Mouse (Mus musculus) intestine, embryonic 14.5 days (tissue): ENCODE measurements around the gene Actr3. TPM values are rescaled to one million over a fixed set of nuclear protein-coding genes. Genes with fewer than 3 reads are reported as not detected.
"Not testable (repeated sequence)": the region's sequence is repeated elsewhere in the genome, so short reads cannot be mapped to it uniquely, and the experiment has no call there.

ENCODE experiments used
- ATAC-seq: fragments of 200-750 bp; cut with Nextera tagmentation; replicated peaks from 2 replicates; pipeline ENCODE4 v1.8.0; 2017; ENCODE audit warnings: low read depth, moderate number of reproducible peaks, moderate TSS enrichment, moderate library complexity; ENCODE audit not compliant: low FRiP score, low TSS enrichment
- DNase-seq: peaks from one replicate; pipeline ENCODE4 v3.0.0-alpha.2; 2018; ENCODE audit warnings: low spot score
- H3K27ac ChIP-seq: fragments of 300-500 bp; sonication (generic); 2 replicates; pipeline ENCODE4 v1.5.1; 2014; ENCODE audit warnings: low read depth, mild to moderate bottlenecking, control low read depth
- H3K27me3 ChIP-seq: fragments of 300-500 bp; sonication (generic); replicated peaks from 2 replicates; pipeline ENCODE4 v1.6.1; 2014; ENCODE audit warnings: low read length, control low read depth; ENCODE audit not compliant: control insufficient read depth, insufficient read depth
- H3K36me3 ChIP-seq: fragments of 300-500 bp; sonication (generic); 2 replicates; pipeline ENCODE4 v1.6.1; 2014; ENCODE audit warnings: low read length, control low read depth; ENCODE audit not compliant: control insufficient read depth, insufficient read depth
- H3K4me1 ChIP-seq: fragments of 300-500 bp; sonication (generic); replicated peaks from 2 replicates; pipeline ENCODE4 v1.6.1; 2014; ENCODE audit warnings: low read length, control low read depth, mixed read lengths; ENCODE audit not compliant: control insufficient read depth, insufficient read depth
- H3K4me2 ChIP-seq: fragments of 300-500 bp; sonication (generic); 2 replicates; pipeline ENCODE4 v1.6.1; 2014; ENCODE audit warnings: low read length
- H3K4me3 ChIP-seq: fragments of 300-500 bp; sonication (generic); 2 replicates; pipeline ENCODE4 v1.5.1; 2014; ENCODE audit warnings: low read depth, low read length, control low read depth, mixed read lengths
- H3K9ac ChIP-seq: fragments of 300-500 bp; sonication (generic); 2 replicates; pipeline ENCODE4 v1.6.1; 2014; ENCODE audit warnings: mild to moderate bottlenecking, low read length
- H3K9me3 ChIP-seq: fragments of 300-500 bp; sonication (generic); 2 replicates; pipeline ENCODE4 v1.6.1; 2016; ENCODE audit warnings: low read length, control low read depth; ENCODE audit not compliant: control insufficient read depth
- WGBS: fragments of 180-500 bp; shearing (Covaris S2); extraction: QIAGEN DNeasy Blood & Tissue Kit; methylation state at CpG from one replicate; pipeline ENCODE4 v1.1.7; 2014; 5-methylcytosine and 5-hydroxymethylcytosine counted together
- polyA plus RNA-seq: library from polyadenylated mRNA; unstranded; fragments of >200 nt; fragmentation: Nextera tagmentation; extraction: Ambion mirVana; gene quantifications from 2 replicates; pipeline ENCODE4 v1.2.1, GENCODE M21; 2014

Actr3 gene
- polyA plus RNA-seq, 1 experiment from 2014 or later = 349 TPM

DNA sequence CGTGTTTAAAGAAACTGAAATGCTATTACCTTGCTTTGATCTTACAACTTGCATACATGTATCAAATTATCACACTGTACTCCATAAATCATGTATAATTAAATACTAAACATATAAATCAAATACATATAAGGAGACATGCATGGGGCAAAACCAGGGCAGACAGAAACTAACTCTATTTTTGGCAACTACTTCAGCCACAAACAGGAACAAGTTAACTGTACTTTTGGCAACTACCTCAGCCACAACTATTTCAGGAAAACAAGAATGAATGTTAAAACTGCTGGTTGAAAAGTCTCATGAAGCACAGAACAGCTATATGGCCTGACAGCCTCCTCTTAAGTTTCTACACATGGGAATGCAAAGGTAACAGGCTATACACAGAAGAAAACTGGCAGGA lies 40.1 kb downstream of the Actr3 start:
- no peaks in the 10 kb centered on the region for H3K27me3 ChIP-seq
- ATAC-seq (no peak), DNase-seq (no peak)
- H3K27ac ChIP-seq = no peak overlapping the region
- H3K9ac ChIP-seq = no peak overlapping the region
- no peak overlapping the region for H3K4me2 ChIP-seq
- 91% methylated on average over 1 of the region's 1 CpGs for WGBS
- no peaks in the 10 kb centered on the region for H3K4me1 ChIP-seq
- no peak overlapping the region for H3K4me3 ChIP-seq
- H3K36me3 ChIP-seq = peaks cover 83% of the 10 kb centered on the region
- no peaks in the 10 kb centered on the region for H3K9me3 ChIP-seq

DNA sequence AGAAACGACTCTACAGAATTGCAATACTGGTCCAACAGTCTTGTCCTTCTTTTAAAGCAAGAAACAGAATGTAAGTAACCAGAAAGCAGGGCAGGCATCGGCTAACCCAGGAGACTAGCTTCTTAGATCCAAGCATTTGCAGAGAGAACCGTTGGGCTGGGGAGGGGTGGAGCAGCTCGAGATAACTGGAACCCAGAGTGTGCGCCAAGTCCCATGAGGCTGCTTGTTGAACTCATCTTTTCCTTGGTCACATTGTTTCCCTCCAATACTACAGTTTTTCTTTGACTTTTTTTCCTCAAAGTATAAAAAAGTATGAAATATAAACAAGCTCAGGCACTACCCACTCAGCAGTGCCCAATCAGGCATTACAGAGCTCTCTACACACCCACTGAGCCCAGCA lies 42.2 kb downstream of the Actr3 start:
- DNase-seq, H3K4me1 ChIP-seq, H3K4me2 ChIP-seq, H3K9me3 ChIP-seq, H3K4me3 ChIP-seq, H3K27me3 ChIP-seq, H3K9ac ChIP-seq, H3K27ac ChIP-seq, ATAC-seq: not testable (repeated sequence)
- 94% methylated on average over 5 of the region's 5 CpGs for WGBS
- peaks cover 64% of the 10 kb centered on the region for H3K36me3 ChIP-seq

DNA sequence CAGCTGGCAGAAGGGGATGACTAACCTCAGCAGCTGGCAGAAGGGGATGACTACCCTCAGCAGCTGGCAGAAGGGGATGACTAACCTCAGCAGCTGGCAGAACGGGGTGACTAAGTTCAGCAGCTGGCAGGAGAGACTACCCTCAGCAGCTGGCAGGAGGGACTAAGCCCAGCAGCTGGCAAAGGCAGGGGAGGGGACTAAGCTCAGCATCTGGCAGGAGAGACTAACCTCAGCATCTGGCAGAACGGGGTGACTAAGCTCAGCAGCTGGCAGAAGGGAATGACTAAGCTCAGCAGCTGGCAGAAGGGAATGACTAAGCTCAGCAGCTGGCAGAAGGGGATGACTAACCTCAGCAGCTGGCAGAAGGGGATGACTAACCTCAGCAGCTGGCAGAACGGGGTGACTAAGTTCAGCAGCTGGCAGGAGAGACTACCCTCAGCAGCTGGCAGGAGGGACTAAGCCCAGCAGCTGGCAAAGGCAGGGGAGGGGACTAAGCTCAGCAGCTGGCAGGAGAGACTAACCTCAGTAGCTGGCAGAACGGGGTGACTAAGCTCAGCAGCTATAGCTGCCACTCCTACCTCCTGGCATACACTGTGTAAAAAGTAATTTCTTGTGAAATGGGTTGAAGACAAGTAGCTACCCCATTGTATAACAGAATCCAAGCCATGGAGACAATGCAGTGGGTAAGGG lies 45.3 kb downstream of the Actr3 start:
- not testable (repeated sequence) for H3K4me2 ChIP-seq, H3K4me1 ChIP-seq, H3K9me3 ChIP-seq, H3K9ac ChIP-seq, ATAC-seq, H3K27ac ChIP-seq, H3K4me3 ChIP-seq, H3K27me3 ChIP-seq, DNase-seq
- 73% methylated on average over 4 of the region's 4 CpGs for WGBS
- H3K36me3 ChIP-seq = peaks cover 36% of the 10 kb centered on the region

- not testable (repeated sequence) for H3K9me3 ChIP-seq
These were observed 45.9 kb downstream of the Actr3 start for GRCm38 (mm10) chr1:125389634-125390033.

GRCm38 (mm10) chr1:125388370-125388769 lies 47.2 kb downstream of the Actr3 start:
- no peak for ATAC-seq
- DNase-seq = no peak
- 14% methylated on average over 3 of the region's 3 CpGs for WGBS

More at GRCm38 (mm10) chr1:125389634-125390033, 45.9 kb downstream of the Actr3 start:
- not testable (repeated sequence) for H3K4me2 ChIP-seq, H3K4me3 ChIP-seq, H3K27ac ChIP-seq, H3K27me3 ChIP-seq, ATAC-seq, H3K9ac ChIP-seq, DNase-seq, H3K4me1 ChIP-seq
- H3K36me3 ChIP-seq = peaks cover 31% of the 10 kb centered on the region
- WGBS = 61% methylated on average over 1 of the region's 1 CpGs

GRCm38 (mm10) chr1:125386217-125386616 lies 49.3 kb downstream of the Actr3 start:
- Histone ChIP-seq H3K36me3 (peaks cover 7% of the 10 kb centered on the region), H3K27ac (no peak overlapping the region), H3K9ac (no peak overlapping the region), H3K4me2 (no peak overlapping the region), H3K4me3 (no peak overlapping the region), H3K27me3 (no peaks in the 10 kb centered on the region), H3K4me1 (no peaks in the 10 kb centered on the region), H3K9me3 (no peaks in the 10 kb centered on the region)
- ATAC-seq (no peak), DNase-seq (no peak)
- WGBS = 52% methylated on average over 7 of the region's 7 CpGs

More at GRCm38 (mm10) chr1:125388370-125388769, 47.2 kb downstream of the Actr3 start:
- H3K4me3 ChIP-seq = no peak overlapping the region
- peaks cover 25% of the 10 kb centered on the region for H3K36me3 ChIP-seq
- H3K27me3 ChIP-seq = no peaks in the 10 kb centered on the region
- H3K9me3 ChIP-seq = no peaks in the 10 kb centered on the region
- H3K27ac ChIP-seq = no peak overlapping the region; the same call in 1 of the 2 replicates
- H3K9ac ChIP-seq = no peak overlapping the region
- no peaks in the 10 kb centered on the region for H3K4me1 ChIP-seq
- no peak overlapping the region for H3K4me2 ChIP-seq

GRCm38 (mm10) chr1:125382622-125383021 lies 52.9 kb downstream of the Actr3 start:
- Histone ChIP-seq H3K4me1 (no peaks in the 10 kb centered on the region), H3K27me3 (no peaks in the 10 kb centered on the region), H3K4me2 (no peak overlapping the region), H3K9me3 (no peaks in the 10 kb centered on the region), H3K9ac (no peak overlapping the region), H3K27ac (no peak overlapping the region), H3K36me3 (no peaks in the 10 kb centered on the region), H3K4me3 (no peak overlapping the region)
- 53% methylated on average over 6 of the region's 6 CpGs for WGBS
- ATAC-seq (no peak), DNase-seq (no peak)

DNA sequence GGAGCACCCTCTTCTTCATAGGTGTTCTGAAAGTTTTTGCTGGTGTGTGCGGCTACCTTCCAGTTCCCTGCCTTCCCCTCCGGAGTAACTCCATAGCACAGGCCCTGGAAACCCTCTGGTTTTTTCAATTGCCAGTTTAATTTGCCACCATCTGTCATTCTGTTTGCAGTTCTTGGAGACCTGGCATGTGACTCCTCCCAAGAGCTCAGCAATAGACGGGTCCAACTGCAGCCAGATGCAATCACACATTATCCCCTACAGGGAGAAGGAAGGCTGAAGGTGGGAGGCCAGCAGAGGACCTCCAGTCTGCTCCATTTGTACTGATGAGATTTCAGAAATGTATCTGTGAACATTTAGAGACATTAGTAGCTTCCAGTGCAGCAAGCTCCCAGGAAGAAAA lies 56.6 kb downstream of the Actr3 start:
- Histone ChIP-seq H3K9ac (no peak overlapping the region), H3K4me1 (no peaks in the 10 kb centered on the region), H3K9me3 (0 out of 2 replicates have a peak, but pooled peaks cover 4% of the 10 kb centered on the region), H3K27ac (no peak overlapping the region), H3K4me2 (no peak overlapping the region), H3K27me3 (no peaks in the 10 kb centered on the region), H3K36me3 (no peaks in the 10 kb centered on the region), H3K4me3 (no peak overlapping the region)
- DNase-seq (no peak), ATAC-seq (no peak)
- 59% methylated on average over 3 of the region's 3 CpGs for WGBS

- no peak overlapping the region for H3K4me3 ChIP-seq
- no peak overlapping the region for H3K4me2 ChIP-seq
- no peak overlapping the region for H3K27ac ChIP-seq
- WGBS = 68% methylated on average over 5 of the region's 5 CpGs
- H3K9me3 ChIP-seq = 0 out of 2 replicates have a peak, but pooled peaks cover 4% of the 10 kb centered on the region
- ATAC-seq = no peak
- H3K36me3 ChIP-seq = no peaks in the 10 kb centered on the region
- no peak for DNase-seq
- H3K9ac ChIP-seq = no peak overlapping the region
- H3K4me1 ChIP-seq = no peaks in the 10 kb centered on the region
- H3K27me3 ChIP-seq = no peaks in the 10 kb centered on the region
These were observed 62.7 kb downstream of the Actr3 start for GRCm38 (mm10) chr1:125372855-125373254.
